In genomic region chr4:141719304-141719703, GRCm38 (mm10) we compare ENCODE assay signal across 35 mouse cellular contexts. TPM values are rescaled to one million over a fixed set of nuclear protein-coding genes. Genes with fewer than 3 reads are reported as not detected.
A peak's percentile ranks its signal among the peaks of the same experiment; 100 is the strongest.
DNase-seq lines count a peak whose midpoint lies in the region; ATAC-seq and TF ChIP-seq lines count a peak whose summit lies in the region.
"Had no signal": no experiment of that assay in that cellular context is flagged by ENCODE, and none has a peak within 500 bp of the region (broad histone marks: within the 10 kb centered on the region; RNA-seq: fewer than 3 reads in every experiment).

No protein-coding gene starts in this region.

- H3K79me2 ChIP-seq in CH12.LX (replicated peaks; ENCODE audit: control insufficient read depth, extremely low read depth, insufficient read depth, poor library complexity, severe bottlenecking): peaks cover 74% of the 10 kb centered on the region

- no peak overlapping the region for H3K4me3 ChIP-seq in intestine, postnatal 0 days (ENCODE audit: low read depth, low read length)
- H3K4me3 ChIP-seq in intestine, embryonic 16.5 days (ENCODE audit: low read length): no peak overlapping the region
- H3K4me3 ChIP-seq in liver, embryonic 12.5 days: no peak overlapping the region
- H3K4me3 ChIP-seq in CH12.LX (replicated peaks in 1 of 3; ENCODE audit: low read depth in 2 of 3, low read length in 2 of 3, poor library complexity in 1 of 3): no peak overlapping the region
- H3K4me3 ChIP-seq in liver, postnatal 0 days (ENCODE audit: low read depth, low read length): no peak overlapping the region
- no peak overlapping the region for H3K4me3 ChIP-seq in limb, embryonic 10.5 days
- H3K4me3 ChIP-seq: heart, adult 2 months; heart, embryonic 12.5 days; hindbrain, embryonic 10.5 days; hindbrain, embryonic 15.5 days; limb, embryonic 15.5 days; midbrain, embryonic 12.5 days; neural tube, embryonic 13.5 days had no signal

- no peak overlapping the region for H3K4me2 ChIP-seq in intestine, postnatal 0 days (replicated peaks; ENCODE audit: low read depth)
- no peak overlapping the region for H3K4me2 ChIP-seq in intestine, embryonic 16.5 days (ENCODE audit: low read depth, low read length)
- H3K4me2 ChIP-seq in liver, embryonic 12.5 days: peak overlapping the region; percentile 1; the same call in 1 of the 2 replicates
- H3K4me2 ChIP-seq in CH12.LX (ENCODE audit: insufficient read depth, low read depth, poor library complexity, severe bottlenecking): no peak overlapping the region
- H3K4me2 ChIP-seq in liver, postnatal 0 days (ENCODE audit: low read depth, low read length): peak overlapping the region; percentile 92
- H3K4me2 ChIP-seq: heart, embryonic 12.5 days; hindbrain, embryonic 15.5 days; limb, embryonic 15.5 days; lung, embryonic 14.5 days; midbrain, embryonic 12.5 days; neural tube, embryonic 13.5 days had no signal

- TF ChIP-seq RAD21 in CH12.LX (IDR thresholded peaks at IDR 0.05; ENCODE audit: low read depth, low read length): no peak

- TF ChIP-seq POLR2A in CH12.LX (IDR thresholded peaks at IDR 0.05; ENCODE audit: low read depth, low read length): no peak

- ATAC-seq in intestine, postnatal 0 days: no peak
- ATAC-seq in intestine, embryonic 16.5 days: no peak
- ATAC-seq in liver, embryonic 12.5 days: no peak
- ATAC-seq in liver, postnatal 0 days: no peak
- ATAC-seq: activated CD4-positive, CD25-positive, alpha-beta regulatory T cell, adult 4 months; forebrain, embryonic 14.5 days; inflammation-experienced regulatory T-cells, adult 6 months had no signal

- dilution Hi-C loops in CH12.LX (cut with MboI; ENCODE audit: extremely low pct_ligation_motif_present, extremely low pct_unique_long_range_greater_than_20kb, low sequenced_read_pairs): no loop called here

- DNase-seq in liver (no peak), CH12.LX (ENCODE audit: extremely low read depth) (no peak)
- no peak for DNase-seq in liver, postnatal 0 days
- DNase-seq in heart, postnatal 4 days: no peak
- DNase-seq in limb, embryonic 10.5 days (ENCODE audit: low spot score): no peak
- DNase-seq: adrenal gland, adult 2 months; adrenal gland, postnatal 36 days; cerebellum, adult 8-10 months; cerebellum, postnatal 25 days; heart, adult 2 months; kidney, adult 8-10 months; kidney, postnatal 10 days; layer of hippocampus, adult 9-11 months; left cerebral cortex, postnatal 4 days; lung, embryonic 14.5 days; lung, postnatal 14 days; thymus, postnatal 4 days had no signal

- H3K36me3 ChIP-seq in intestine, postnatal 0 days (ENCODE audit: control insufficient read depth, insufficient read depth): peaks cover 9% of the 10 kb centered on the region; the same call in 1 of the 2 replicates
- no peaks in the 10 kb centered on the region for H3K36me3 ChIP-seq in intestine, embryonic 16.5 days (ENCODE audit: control insufficient read depth, insufficient read depth, low read length)
- H3K36me3 ChIP-seq in liver, embryonic 12.5 days: peaks cover 57% of the 10 kb centered on the region
- peaks cover 5 to 51% of the 10 kb centered on the region in 2 experiments for H3K36me3 ChIP-seq in CH12.LX (replicated peaks in 1 of 2; ENCODE audit: control insufficient read depth in 1 of 2, insufficient read depth in 1 of 2, low read length in 1 of 2)
- peaks cover 19% of the 10 kb centered on the region for H3K36me3 ChIP-seq in liver, postnatal 0 days (replicated peaks; ENCODE audit: insufficient read depth, low read length)
- H3K36me3 ChIP-seq in limb, embryonic 10.5 days: peaks cover 41% of the 10 kb centered on the region
- H3K36me3 ChIP-seq: hindbrain, embryonic 15.5 days had no signal

- 95% methylated on average over 1 of the region's 1 CpGs for WGBS in intestine, postnatal 0 days
- 97% methylated on average over 1 of the region's 1 CpGs for WGBS in intestine, embryonic 16.5 days
- WGBS in liver, embryonic 12.5 days (ENCODE audit: insufficient replicate concordance): 74% methylated on average over 1 of the region's 1 CpGs
- 84% methylated on average over 1 of the region's 1 CpGs for whole genome bisulfite sequencing in liver, postnatal 0 days (ENCODE audit: insufficient replicate concordance)
- WGBS in limb, embryonic 10.5 days: 93% methylated on average over 1 of the region's 1 CpGs

- H3K9me3 ChIP-seq in intestine, postnatal 0 days (ENCODE audit: control insufficient read depth): no peaks in the 10 kb centered on the region
- H3K9me3 ChIP-seq in intestine, embryonic 16.5 days (ENCODE audit: control insufficient read depth, low read length): no peaks in the 10 kb centered on the region
- H3K9me3 ChIP-seq in liver, embryonic 12.5 days (replicated peaks): peaks cover 5% of the 10 kb centered on the region; the same call in 1 of the 2 replicates
- H3K9me3 ChIP-seq in CH12.LX (replicated peaks; ENCODE audit: low read length): peaks cover 11% of the 10 kb centered on the region
- H3K9me3 ChIP-seq in liver, postnatal 0 days (ENCODE audit: low read length): no peaks in the 10 kb centered on the region
- no peaks in the 10 kb centered on the region for H3K9me3 ChIP-seq in limb, embryonic 10.5 days (replicated peaks)
- H3K9me3 ChIP-seq: hindbrain, embryonic 10.5 days; hindbrain, embryonic 15.5 days; limb, embryonic 15.5 days; midbrain, embryonic 12.5 days; neural tube, embryonic 13.5 days had no signal

- TF ChIP-seq EP300 in CH12.LX (IDR thresholded peaks at IDR 0.05; ENCODE audit: low read length): no peak; the same call in none of the 2 replicates
- no peak for TF ChIP-seq EP300 in liver, postnatal 0 days (IDR thresholded peaks at IDR 0.05; ENCODE audit: low read depth)

- no peak for TF ChIP-seq CTCF in intestine, postnatal 0 days (IDR thresholded peaks at IDR 0.05; ENCODE audit: low read depth)
- TF ChIP-seq CTCF in CH12.LX (conservative IDR thresholded peaks at IDR 0.05 in 1 of 2, IDR thresholded peaks at IDR 0.05 in 1 of 2; ENCODE audit: low read depth in 2 of 2, low read length in 2 of 2): no peak
- no peak for TF ChIP-seq CTCF in liver, postnatal 0 days (IDR thresholded peaks at IDR 0.05; ENCODE audit: low read depth)

- no peaks in the 10 kb centered on the region for H3K27me3 ChIP-seq in intestine, postnatal 0 days (replicated peaks; ENCODE audit: control insufficient read depth, insufficient read depth, low read length)
- no peaks in the 10 kb centered on the region for H3K27me3 ChIP-seq in intestine, embryonic 16.5 days (replicated peaks; ENCODE audit: control insufficient read depth, insufficient read depth, low read length)
- H3K27me3 ChIP-seq in liver, embryonic 12.5 days (replicated peaks): no peaks in the 10 kb centered on the region
- H3K27me3 ChIP-seq in CH12.LX (replicated peaks): no peaks in the 10 kb centered on the region
- no peaks in the 10 kb centered on the region for H3K27me3 ChIP-seq in liver, postnatal 0 days (ENCODE audit: insufficient read depth, low read length)
- no peaks in the 10 kb centered on the region for H3K27me3 ChIP-seq in limb, embryonic 10.5 days (ENCODE audit: low read depth, poor library complexity, severe bottlenecking)
- H3K27me3 ChIP-seq: heart, embryonic 12.5 days; hindbrain, embryonic 15.5 days; limb, embryonic 15.5 days; midbrain, embryonic 12.5 days; neural tube, embryonic 13.5 days had no signal

- in situ Hi-C loops in CH12.LX (cut with MboI; ENCODE audit: low pct_ligation_motif_present, low pct_unique_long_range_greater_than_20kb, low sequenced_read_pairs): no loop called here

- no peaks in the 10 kb centered on the region for H3K4me1 ChIP-seq in intestine, postnatal 0 days (replicated peaks; ENCODE audit: control insufficient read depth, insufficient read depth, low read length)
- peaks cover 25% of the 10 kb centered on the region for H3K4me1 ChIP-seq in intestine, embryonic 16.5 days (ENCODE audit: control insufficient read depth, insufficient read depth, low read length)
- peaks cover 83% of the 10 kb centered on the region for H3K4me1 ChIP-seq in liver, embryonic 12.5 days
- peaks cover 14 to 76% of the 10 kb centered on the region in 2 experiments for H3K4me1 ChIP-seq in CH12.LX (ENCODE audit: control insufficient read depth in 1 of 2, insufficient read depth in 2 of 2)
- peaks cover 56% of the 10 kb centered on the region for H3K4me1 ChIP-seq in liver, postnatal 0 days (ENCODE audit: insufficient read depth)
- H3K4me1 ChIP-seq in limb, embryonic 10.5 days: peaks cover 38% of the 10 kb centered on the region

- 0 out of 2 replicates have a peak overlapping the region, but pooled peaks have one; percentile 17 for H3K27ac ChIP-seq in intestine, postnatal 0 days (ENCODE audit: low read depth, low read length)
- no peak overlapping the region for H3K27ac ChIP-seq in intestine, embryonic 16.5 days (ENCODE audit: low read length)
- 0 out of 2 replicates have a peak overlapping the region, but pooled peaks have one; percentile 4 for H3K27ac ChIP-seq in liver, embryonic 12.5 days
- H3K27ac ChIP-seq in CH12.LX (ENCODE audit: insufficient read depth, low read depth): no peak overlapping the region
- H3K27ac ChIP-seq in liver, postnatal 0 days (ENCODE audit: low read depth): peak overlapping the region; percentile 46; the same call in 1 of the 2 replicates
- H3K27ac ChIP-seq in limb, embryonic 10.5 days: no peak overlapping the region
- H3K27ac ChIP-seq: heart, adult 2 months; hindbrain, embryonic 10.5 days; hindbrain, embryonic 15.5 days; limb, embryonic 15.5 days; midbrain, embryonic 12.5 days; neural tube, embryonic 13.5 days had no signal

- no peak overlapping the region for H3K9ac ChIP-seq in intestine, postnatal 0 days (ENCODE audit: low read depth, low read length)
- H3K9ac ChIP-seq in intestine, embryonic 16.5 days (ENCODE audit: low read depth, low read length): no peak overlapping the region
- H3K9ac ChIP-seq in liver, embryonic 12.5 days: no peak overlapping the region
- no peak overlapping the region for H3K9ac ChIP-seq in CH12.LX (ENCODE audit: insufficient read depth, low read depth)
- peak overlapping the region; percentile 30; the same call in 1 of the 2 replicates for H3K9ac ChIP-seq in liver, postnatal 0 days (replicated peaks)
- H3K9ac ChIP-seq: heart, embryonic 12.5 days; hindbrain, embryonic 15.5 days; limb, embryonic 15.5 days; lung, embryonic 14.5 days; midbrain, embryonic 12.5 days; neural tube, embryonic 13.5 days had no signal

RNA-seq across cellular contexts. Expression of gene Ddi2, which starts 3.9 kb away (rescaled TPM):
- polyA plus RNA-seq in intestine, postnatal 0 days (2015; fragmentation: Nextera tagmentation; extraction: Ambion mirVana): 15.9 and 16.7 TPM in 2 replicates
- 16.5 and 17.2 TPM in 2 replicates for polyA plus RNA-seq in intestine, embryonic 16.5 days (2015; fragmentation: Nextera tagmentation; extraction: Ambion mirVana)
- polyA plus RNA-seq in liver, embryonic 12.5 days (2016; fragmentation: Nextera tagmentation; extraction: Ambion mirVana): 28.0 and 28.6 TPM in 2 replicates
- 19.9 and 24.7 TPM in 2 replicates for total RNA-seq in CH12.LX (2012; rRNA removed)
- total RNA-seq in CH12.LX (2014; rRNA removed): 18.0 and 18.4 TPM in 2 replicates
- polyA plus RNA-seq in CH12.LX (2012; ENCODE audit: insufficient read length, low read depth): 36.2 and 37.3 TPM in 2 replicates
- polyA plus RNA-seq in liver, postnatal 0 days (2015; fragmentation: Nextera tagmentation; extraction: Ambion mirVana): 21.7 and 22.6 TPM in 2 replicates
- 10 to 100 TPM; 34.9 to 36.8 TPM for total RNA-seq in heart, postnatal 4 days (2021)
- 33.2 and 33.8 TPM in 2 replicates for polyA plus RNA-seq in limb, embryonic 10.5 days (2016; fragmentation: Nextera tagmentation; extraction: Ambion mirVana)

RNA-seq across cellular contexts. Expression of gene Agmat, which starts 27.2 kb away (rescaled TPM):
- 106 and 109 TPM in 2 replicates for polyA plus RNA-seq in intestine, postnatal 0 days (2015; fragmentation: Nextera tagmentation; extraction: Ambion mirVana)
- 65.6 and 72.2 TPM in 2 replicates for polyA plus RNA-seq in intestine, embryonic 16.5 days (2015; fragmentation: Nextera tagmentation; extraction: Ambion mirVana)
- polyA plus RNA-seq in liver, embryonic 12.5 days (2016; fragmentation: Nextera tagmentation; extraction: Ambion mirVana): 16.0 and 16.3 TPM in 2 replicates
- total RNA-seq in CH12.LX (2012; rRNA removed) (not detected in 2 replicates), CH12.LX (2014; rRNA removed) (not detected in 2 replicates)
- not detected in 2 replicates for polyA plus RNA-seq in CH12.LX (2012; ENCODE audit: insufficient read length, low read depth)
- polyA plus RNA-seq in liver, postnatal 0 days (2015; fragmentation: Nextera tagmentation; extraction: Ambion mirVana): 101 and 105 TPM in 2 replicates
- under 1 TPM; 0.43 to 0.57 TPM for total RNA-seq in heart, postnatal 4 days (2021)
- polyA plus RNA-seq in limb, embryonic 10.5 days (2016; fragmentation: Nextera tagmentation; extraction: Ambion mirVana): not detected in 2 replicates
- total RNA-seq: gastrocnemius, adult 18-20 months; left cerebral cortex, postnatal 4 days; megakaryocyte progenitor cell, adult 5-6 weeks; midbrain, postnatal 0 days had no signal
- polyA plus RNA-seq: activated CD4-positive, CD25-positive, alpha-beta regulatory T cell, adult 4 months; embryonic facial prominence, embryonic 11.5 days; forebrain, embryonic 14.5 days; hindbrain, embryonic 10.5 days; inflammation-experienced regulatory T-cells, adult 6 months; limb, embryonic 15.5 days; lung, embryonic 14.5 days; midbrain, embryonic 12.5 days; midbrain, postnatal 0 days; neural tube, embryonic 13.5 days had no signal

RNA-seq across cellular contexts. Expression of gene Rsc1a1, which starts 33.9 kb away (rescaled TPM):
- polyA plus RNA-seq in intestine, postnatal 0 days (2015; fragmentation: Nextera tagmentation; extraction: Ambion mirVana): not detected in 2 replicates
- not detected in 2 replicates for polyA plus RNA-seq in intestine, embryonic 16.5 days (2015; fragmentation: Nextera tagmentation; extraction: Ambion mirVana)
- 0.74 TPM in 1 of 2 replicates, not detected in the other for polyA plus RNA-seq in liver, embryonic 12.5 days (2016; fragmentation: Nextera tagmentation; extraction: Ambion mirVana)
- total RNA-seq in CH12.LX (2012; rRNA removed): 3.4 and 7.6 TPM in 2 replicates
- 11.0 and 14.0 TPM in 2 replicates for total RNA-seq in CH12.LX (2014; rRNA removed)
- 0.16 and 7.0 TPM in 2 replicates for polyA plus RNA-seq in CH12.LX (2012; ENCODE audit: insufficient read length, low read depth)
- polyA plus RNA-seq in liver, postnatal 0 days (2015; fragmentation: Nextera tagmentation; extraction: Ambion mirVana): not detected in 2 replicates
- total RNA-seq in heart, postnatal 4 days (2021): 1 to 10 TPM; 1.6 to 4.0 TPM
- 1.3 and 3.0 TPM in 2 replicates for polyA plus RNA-seq in limb, embryonic 10.5 days (2016; fragmentation: Nextera tagmentation; extraction: Ambion mirVana)
- total RNA-seq: adrenal gland, adult 2 months; heart, adult 2 months had no signal
- polyA plus RNA-seq: activated CD4-positive, CD25-positive, alpha-beta regulatory T cell, adult 4 months; heart, postnatal 0 days; inflammation-experienced regulatory T-cells, adult 6 months; midbrain, embryonic 12.5 days; midbrain, postnatal 0 days; neural tube, embryonic 13.5 days; thymus, postnatal 0 days had no signal

RNA-seq across cellular contexts. Expression of gene Plekhm2, which starts 54.6 kb away (rescaled TPM):
- polyA plus RNA-seq in intestine, postnatal 0 days (2015; fragmentation: Nextera tagmentation; extraction: Ambion mirVana): 3.1 and 6.0 TPM in 2 replicates
- 5.5 and 5.9 TPM in 2 replicates for polyA plus RNA-seq in intestine, embryonic 16.5 days (2015; fragmentation: Nextera tagmentation; extraction: Ambion mirVana)
- polyA plus RNA-seq in liver, embryonic 12.5 days (2016; fragmentation: Nextera tagmentation; extraction: Ambion mirVana): 1.9 and 2.4 TPM in 2 replicates
- total RNA-seq in CH12.LX (2012; rRNA removed) (12.3 and 13.7 TPM in 2 replicates), CH12.LX (2014; rRNA removed) (12.4 and 12.7 TPM in 2 replicates)
- 22.0 and 28.2 TPM in 2 replicates for polyA plus RNA-seq in CH12.LX (2012; ENCODE audit: insufficient read length, low read depth)
- polyA plus RNA-seq in liver, postnatal 0 days (2015; fragmentation: Nextera tagmentation; extraction: Ambion mirVana): 1.7 TPM in 2 replicates
- total RNA-seq in heart, postnatal 4 days (2021): 10 to 100 TPM; 57.5 to 64.5 TPM
- 5.0 and 5.6 TPM in 2 replicates for polyA plus RNA-seq in limb, embryonic 10.5 days (2016; fragmentation: Nextera tagmentation; extraction: Ambion mirVana)

Comparison
In these comparisons a context has a peak if more than half of its experiments do, and no peak if none do; other contexts are left out.
1. H3K27ac ChIP-seq: peak in intestine, postnatal 0 days (single experiment), liver, embryonic 12.5 days (single experiment) and liver, postnatal 0 days (single experiment); none in intestine, embryonic 16.5 days (single experiment), CH12.LX (single experiment) and limb, embryonic 10.5 days (single experiment).
2. H3K4me2 ChIP-seq: peak in liver, embryonic 12.5 days (single experiment) and liver, postnatal 0 days (single experiment); none in intestine, postnatal 0 days (single experiment), intestine, embryonic 16.5 days (single experiment) and CH12.LX (single experiment).
3. RNA of gene Agmat, which starts 27.2 kb away (polyA plus RNA-seq): 106 to 109 TPM in intestine, postnatal 0 days, 101 to 105 TPM in liver, postnatal 0 days, 65.6 to 72.2 TPM in intestine, embryonic 16.5 days and 16.0 to 16.3 TPM in liver, embryonic 12.5 days; not detected in CH12.LX and not detected in limb, embryonic 10.5 days; every median in the first group is over 10 times any median in the second.